Mouse (Mus musculus): ENCODE measurements around the gene Rtkn. TPM values are rescaled to one million over a fixed set of nuclear protein-coding genes. Genes with fewer than 3 reads are reported as not detected.

Rtkn gene
- total RNA-seq, 1 experiment, result 20.0 TPM

- no peaks in the 10 kb centered on the region for H3K9me3 ChIP-seq (ENCODE audit: control insufficient read depth, insufficient read depth, low read depth, low read length)
- in situ Hi-C loops (cut with MboI; ENCODE audit: low sequenced_read_pairs in 2 of 2, unreplicated experiment in 2 of 2), result no loop called here
Measured at GRCm38 (mm10) chr6:83108762-83109668, 26.2 kb upstream of the Rtkn start, which contains the start of gene Mrpl53. TSS of gene Mrpl53 (plus strand) at chr6:83109040.

GRCm38 (mm10) chr6:83111510-83112136 is 23.6 kb upstream of the Rtkn start:
- in situ Hi-C loops (cut with MboI; ENCODE audit: low sequenced_read_pairs in 2 of 2, unreplicated experiment in 2 of 2), result no loop called here
- no peaks in the 10 kb centered on the region for H3K36me3 ChIP-seq (ENCODE audit: control insufficient read depth, insufficient read depth, low read length, poor library complexity, severe bottlenecking)
- H3K4me1 ChIP-seq (ENCODE audit: control insufficient read depth in 2 of 2, insufficient read depth in 2 of 2, low read length in 2 of 2, poor library complexity in 1 of 2), result peaks cover 0 to 5% of the 10 kb centered on the region in 2 experiments; a peak in 2 of 4 replicates
- no peak for TF ChIP-seq MAFK (IDR thresholded peaks at IDR 0.05; ENCODE audit: insufficient read depth, low read depth, low read length)
- no peak for TF ChIP-seq HCFC1 (IDR thresholded peaks at IDR 0.05; ENCODE audit: borderline replicate concordance, insufficient read depth, low read length)
- no peak for TF ChIP-seq ZNF384 (IDR thresholded peaks at IDR 0.05; ENCODE audit: low read depth, low read length)
- TF ChIP-seq ZC3H11A (IDR thresholded peaks at IDR 0.05; ENCODE audit: borderline replicate concordance, low read depth, low read length), result no peak
- TF ChIP-seq CHD2 (IDR thresholded peaks at IDR 0.05; ENCODE audit: low read depth, low read length), result no peak
- DNase-seq (ENCODE audit: low read depth, low spot score), result no peak
- no peak overlapping the region for H3K9ac ChIP-seq (ENCODE audit: insufficient read depth, low read depth, low read length, poor library complexity, severe bottlenecking)
- no peak overlapping the region for H3K4me3 ChIP-seq (ENCODE audit: insufficient read depth in 1 of 2, low read depth in 1 of 2, low read length in 2 of 2, poor library complexity in 1 of 2, severe bottlenecking in 1 of 2)
- no peak overlapping the region for H3K27ac ChIP-seq (ENCODE audit: insufficient read depth, low read depth, low read length, poor library complexity, severe bottlenecking)
- H3K9me3 ChIP-seq (ENCODE audit: control insufficient read depth, insufficient read depth, low read depth, low read length), result no peaks in the 10 kb centered on the region

More at GRCm38 (mm10) chr6:83108762-83109668, 26.2 kb upstream of the Rtkn start, which contains the start of gene Mrpl53:
- DNase-seq (ENCODE audit: low read depth, low spot score), result no peak
- H3K27ac ChIP-seq (ENCODE audit: insufficient read depth, low read depth, low read length, poor library complexity, severe bottlenecking), result no peak within 1 kb of the TSS
- no peaks in the 10 kb centered on the region for H3K36me3 ChIP-seq (ENCODE audit: control insufficient read depth, insufficient read depth, low read length, poor library complexity, severe bottlenecking)
- peak within 1 kb of the TSS; percentile 68 to 93 for H3K4me3 ChIP-seq (ENCODE audit: insufficient read depth in 1 of 2, low read depth in 1 of 2, low read length in 2 of 2, poor library complexity in 1 of 2, severe bottlenecking in 1 of 2)
- H3K9ac ChIP-seq (ENCODE audit: insufficient read depth, low read depth, low read length, poor library complexity, severe bottlenecking), result peak within 1 kb of the TSS; percentile 81
- TF ChIP-seq CHD2 (IDR thresholded peaks at IDR 0.05; ENCODE audit: low read depth, low read length), result peak; percentile 74
- no peak for TF ChIP-seq ZNF384 (IDR thresholded peaks at IDR 0.05; ENCODE audit: low read depth, low read length)
- TF ChIP-seq HCFC1 (IDR thresholded peaks at IDR 0.05; ENCODE audit: borderline replicate concordance, insufficient read depth, low read length), result peak; percentile 80
- no peak for TF ChIP-seq ZC3H11A (IDR thresholded peaks at IDR 0.05; ENCODE audit: borderline replicate concordance, low read depth, low read length)
- TF ChIP-seq MAFK (IDR thresholded peaks at IDR 0.05; ENCODE audit: insufficient read depth, low read depth, low read length), result no peak
- H3K4me1 ChIP-seq (ENCODE audit: control insufficient read depth in 2 of 2, insufficient read depth in 2 of 2, low read length in 2 of 2, poor library complexity in 1 of 2), result 0 out of 4 replicates have a peak, but pooled peaks cover 0 to 3% of the 10 kb centered on the region in 2 experiments

- H3K27ac ChIP-seq (ENCODE audit: insufficient read depth, low read depth, low read length, poor library complexity, severe bottlenecking), result no peak within 1 kb of the TSS
- no peak for TF ChIP-seq MAFK (IDR thresholded peaks at IDR 0.05; ENCODE audit: insufficient read depth, low read depth, low read length)
- no peak for TF ChIP-seq ZNF384 (IDR thresholded peaks at IDR 0.05; ENCODE audit: low read depth, low read length)
- TF ChIP-seq HCFC1 (IDR thresholded peaks at IDR 0.05; ENCODE audit: borderline replicate concordance, insufficient read depth, low read length), result no peak
- peak within 1 kb of the TSS; percentile 82 for H3K9ac ChIP-seq (ENCODE audit: insufficient read depth, low read depth, low read length, poor library complexity, severe bottlenecking)
- H3K4me3 ChIP-seq (ENCODE audit: insufficient read depth in 1 of 2, low read depth in 1 of 2, low read length in 2 of 2, poor library complexity in 1 of 2, severe bottlenecking in 1 of 2), result peak within 1 kb of the TSS; percentile 85 to 99
- H3K36me3 ChIP-seq (ENCODE audit: control insufficient read depth, insufficient read depth, low read length, poor library complexity, severe bottlenecking), result peaks cover 4% of the 10 kb centered on the region; the same call in 1 of the 2 replicates
- H3K4me1 ChIP-seq (ENCODE audit: control insufficient read depth in 2 of 2, insufficient read depth in 2 of 2, low read length in 2 of 2, poor library complexity in 1 of 2), result peaks cover 0 to 3% of the 10 kb centered on the region in 2 experiments; a peak in 2 of 4 replicates
- no peak for DNase-seq (ENCODE audit: low read depth, low spot score)
- H3K9me3 ChIP-seq (ENCODE audit: control insufficient read depth, insufficient read depth, low read depth, low read length), result no peaks in the 10 kb centered on the region
- in situ Hi-C loops (cut with MboI; ENCODE audit: low sequenced_read_pairs in 2 of 2, unreplicated experiment in 2 of 2), result no loop called here
Measured at GRCm38 (mm10) chr6:83115011-83115671, 20.1 kb upstream of the Rtkn start, which contains the start of gene Mogs. TSS of gene Mogs (plus strand) at chr6:83115496.

GRCm38 (mm10) chr6:83115682-83116372 is 19.4 kb upstream of the Rtkn start:
- no peaks in the 10 kb centered on the region for H3K9me3 ChIP-seq (ENCODE audit: control insufficient read depth, insufficient read depth, low read depth, low read length)

More at GRCm38 (mm10) chr6:83115682-83116372, 19.4 kb upstream of the Rtkn start:
- TF ChIP-seq HCFC1 (IDR thresholded peaks at IDR 0.05; ENCODE audit: borderline replicate concordance, insufficient read depth, low read length) (peak; percentile 15; the same call in 1 of the 2 replicates), ZC3H11A (IDR thresholded peaks at IDR 0.05; ENCODE audit: borderline replicate concordance, low read depth, low read length) (no peak), ZNF384 (IDR thresholded peaks at IDR 0.05; ENCODE audit: low read depth, low read length) (no peak)
- in situ Hi-C loops (cut with MboI; ENCODE audit: low sequenced_read_pairs in 2 of 2, unreplicated experiment in 2 of 2), result no loop called here
- Histone ChIP-seq H3K27ac (ENCODE audit: insufficient read depth, low read depth, low read length, poor library complexity, severe bottlenecking) (no peak overlapping the region), H3K36me3 (ENCODE audit: control insufficient read depth, insufficient read depth, low read length, poor library complexity, severe bottlenecking) (peaks cover 4% of the 10 kb centered on the region; the same call in 1 of the 2 replicates), H3K9ac (ENCODE audit: insufficient read depth, low read depth, low read length, poor library complexity, severe bottlenecking) (peak overlapping the region; percentile 82), H3K4me1 (ENCODE audit: control insufficient read depth in 2 of 2, insufficient read depth in 2 of 2, low read length in 2 of 2, poor library complexity in 1 of 2) (peaks cover 0 to 3% of the 10 kb centered on the region in 2 experiments; a peak in 2 of 4 replicates), H3K4me3 (ENCODE audit: insufficient read depth in 1 of 2, low read depth in 1 of 2, low read length in 2 of 2, poor library complexity in 1 of 2, severe bottlenecking in 1 of 2) (peak overlapping the region; percentile 85 to 99)
- DNase-seq (ENCODE audit: low read depth, low spot score), result no peak

All from ES-E14 (cell line).